Mouse (Mus musculus) testis, postnatal 14 days (tissue): ENCODE data around the gene Med12.

Experiments
- DNase-seq: peaks from one replicate; pipeline ENCODE4 v3.0.0; 2021; ENCODE audit warnings: low spot score

Gene Med12

DNA sequence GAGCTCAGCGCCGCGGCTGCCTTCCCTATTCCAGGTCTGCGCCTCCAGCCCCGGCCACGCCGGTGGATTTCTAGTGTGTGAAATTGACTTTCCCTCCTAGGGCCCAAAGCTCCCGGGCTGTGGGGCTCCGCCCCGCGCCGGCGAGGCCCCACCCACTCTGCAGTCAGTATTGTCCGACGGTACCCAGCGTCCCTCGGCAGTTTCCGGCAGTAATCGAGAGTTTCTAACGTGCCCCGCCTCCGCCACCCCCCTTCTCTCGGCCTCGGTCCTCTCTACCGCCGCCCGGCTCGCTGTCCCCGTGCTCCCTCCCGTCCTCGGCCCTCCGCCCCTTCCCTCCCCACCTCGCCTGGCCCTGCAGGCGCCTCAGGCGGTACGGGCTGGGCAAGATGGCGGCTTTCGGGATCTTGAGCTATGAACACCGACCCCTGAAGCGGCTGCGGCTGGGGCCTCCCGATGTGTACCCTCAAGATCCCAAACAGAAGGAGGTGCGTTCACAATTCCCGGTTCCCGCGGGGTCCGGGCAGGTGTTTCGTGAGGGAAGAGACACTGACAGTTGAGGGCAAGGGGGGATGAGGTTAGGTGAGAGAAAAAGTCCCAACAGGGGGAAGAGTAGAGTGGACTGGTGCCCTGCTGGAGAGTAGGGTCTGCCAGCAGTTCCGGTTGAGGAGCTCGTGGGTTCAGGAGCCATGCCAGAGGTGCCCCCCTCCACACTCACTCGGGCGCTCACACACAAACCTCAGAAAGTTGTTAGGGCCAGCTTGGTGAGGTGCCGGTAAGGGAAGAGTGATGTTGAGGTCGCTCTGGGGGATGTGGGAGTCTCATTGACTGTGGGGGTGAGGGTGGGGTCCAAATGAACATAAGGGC lies at the start of gene Med12:
Gene Med12, plus strand, starts transcription at position 156 of the 864 bp plus-strand sequence.
- peak; percentile 89 for DNase-seq

DNA sequence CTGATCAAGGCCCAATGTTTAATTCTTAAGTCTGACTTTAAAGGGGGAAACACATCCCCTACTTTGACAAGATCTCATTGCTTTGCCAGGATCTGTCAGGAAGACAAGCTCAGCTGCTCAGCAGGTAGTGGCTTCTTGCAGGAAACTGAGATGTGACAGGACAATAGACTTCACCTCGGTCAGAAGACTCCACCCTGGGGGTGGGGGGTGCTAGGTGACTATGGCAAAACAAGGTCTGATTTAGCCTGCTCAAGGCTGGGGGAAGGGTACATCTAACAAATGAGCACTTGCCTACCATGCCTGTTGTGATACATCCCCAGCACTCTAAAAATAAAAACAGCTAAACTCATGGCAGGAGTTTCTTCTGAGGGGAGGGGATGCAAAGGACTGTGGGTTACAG lies 28.8 kb upstream of the Med12 start:
- DNase-seq, result no peak

- DNase-seq, result peak; percentile 90
These were observed 19.7 kb upstream of the Med12 start, which contains the start of gene Foxo4 for GRCm38 (mm10) chrX:101253952-101254729. TSS of gene Foxo4 (plus strand) at chrX:101254528.

DNA sequence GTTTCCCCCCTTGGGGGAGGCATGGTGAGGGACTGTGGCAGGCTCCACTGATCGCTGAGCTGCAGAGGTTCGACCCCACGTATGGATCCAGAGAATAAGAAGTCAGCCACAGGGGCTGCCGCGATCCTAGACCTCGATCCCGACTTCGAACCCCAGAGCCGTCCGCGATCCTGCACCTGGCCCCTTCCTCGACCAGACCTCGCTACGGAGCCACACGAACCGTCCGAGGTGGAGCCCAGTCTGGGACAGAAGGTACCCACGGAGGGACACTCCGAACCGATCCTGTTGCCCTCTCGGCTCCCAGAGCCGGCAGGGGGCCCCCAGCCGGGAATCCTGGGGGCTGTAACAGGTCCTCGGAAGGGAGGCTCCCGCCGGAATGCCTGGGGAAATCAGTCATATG lies 19.1 kb upstream of the Med12 start:
- no peak for DNase-seq

DNA sequence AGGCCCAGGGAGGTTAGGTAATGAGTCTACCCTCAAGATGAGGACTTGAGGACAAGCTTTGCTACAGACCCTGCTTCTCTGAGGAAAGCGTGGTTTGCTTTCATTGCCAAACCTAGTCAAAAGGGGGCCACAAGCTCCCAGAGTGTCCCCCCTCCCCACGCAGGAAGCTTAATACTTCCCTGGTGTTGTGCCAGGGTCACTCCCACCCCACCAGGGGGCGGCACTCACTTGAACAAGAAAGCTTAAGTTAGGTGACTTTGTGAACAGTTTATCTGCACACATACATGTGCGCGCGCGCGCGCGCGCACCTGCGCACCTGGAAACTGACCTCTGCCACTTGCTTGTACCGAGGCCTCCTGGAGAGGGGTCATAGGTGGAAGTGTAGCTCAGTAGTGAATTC lies 17.2 kb upstream of the Med12 start:
- DNase-seq, result peak; percentile 8

- no peak for DNase-seq
These were observed 13.1 kb upstream of the Med12 start for GRCm38 (mm10) chrX:101260441-101261325.

DNA sequence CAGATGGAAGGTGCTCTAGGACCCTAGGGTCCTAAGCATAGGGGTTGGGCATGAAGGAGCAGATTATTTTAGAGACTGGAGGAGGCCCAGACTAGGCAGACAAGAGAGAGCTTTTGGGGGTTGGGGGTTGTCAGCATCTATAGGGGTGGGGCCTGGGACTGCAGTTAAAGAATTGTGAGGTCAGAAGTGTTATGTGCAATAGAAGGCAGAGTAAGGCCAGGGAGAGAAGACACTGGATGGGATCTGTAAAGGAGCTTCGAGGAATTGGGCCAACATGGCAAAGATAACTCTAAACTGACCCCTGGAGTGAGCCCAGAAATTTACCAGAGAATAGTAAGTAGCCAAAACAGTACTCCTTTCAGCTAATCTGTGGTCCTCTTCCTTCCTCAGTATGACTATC lies 9.9 kb upstream of the Med12 start, which contains the start of gene Gm614:
Gene Gm614, minus strand, starts transcription at position 101 of the 400 bp plus-strand sequence.
- no peak for DNase-seq

DNA sequence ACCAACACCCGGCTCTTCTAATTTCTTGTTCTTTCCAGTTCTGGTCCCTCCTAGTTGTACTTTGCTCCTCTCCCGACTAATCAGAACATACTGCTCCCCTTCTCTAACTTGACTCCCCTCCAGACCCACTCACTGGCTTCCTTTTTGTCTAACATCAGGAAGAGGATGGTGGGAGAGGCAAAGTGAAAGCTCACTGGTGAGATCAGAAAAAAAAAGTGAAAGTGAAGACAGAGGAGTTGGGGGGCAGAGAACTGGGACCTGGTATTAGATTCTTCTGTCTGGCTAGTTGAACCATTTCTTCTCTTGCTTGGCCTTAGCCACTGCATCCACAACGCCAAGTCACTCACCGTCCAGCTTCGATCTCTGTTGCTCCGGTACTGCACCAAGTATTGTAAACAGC lies 7.2 kb upstream of the Med12 start:
- DNase-seq, result no peak

DNA sequence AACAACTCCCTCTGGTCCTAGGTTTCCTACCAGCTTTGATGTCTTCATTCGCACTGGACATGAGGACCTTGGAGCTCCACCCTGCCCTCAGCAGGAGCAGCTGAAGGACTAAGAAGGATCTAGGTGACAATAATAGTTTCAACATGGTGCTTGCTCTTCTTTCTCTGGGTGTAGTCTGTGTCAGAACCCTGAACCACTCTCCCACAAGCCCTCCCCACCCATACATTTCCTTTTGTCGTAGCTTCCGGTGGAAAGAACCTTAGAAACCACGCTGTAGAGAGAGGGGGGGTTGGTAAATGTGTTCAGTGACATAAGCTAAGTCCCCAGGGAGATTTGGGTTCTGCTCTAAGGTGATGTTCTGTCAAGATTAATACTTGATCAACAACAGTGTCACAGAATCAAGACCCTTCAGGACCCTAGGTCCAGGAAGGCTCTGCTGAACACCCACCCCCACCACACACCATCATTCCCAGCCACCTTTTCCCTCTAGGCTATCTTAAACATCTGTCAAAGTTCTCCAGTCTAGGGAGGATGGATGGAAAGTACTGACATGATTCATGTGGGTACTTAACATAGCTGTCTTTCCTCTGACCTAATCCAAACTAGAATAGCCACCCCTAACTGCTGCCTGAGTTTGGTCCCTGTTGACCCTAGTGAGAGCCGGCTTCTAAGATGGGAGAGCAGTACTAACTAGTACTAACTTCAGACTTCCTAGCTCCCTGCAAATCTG lies 5.6 kb upstream of the Med12 start, which contains the start of gene Il2rg:
Gene Il2rg, minus strand, starts transcription at position 231 of the 730 bp plus-strand sequence.
- no peak for DNase-seq

DNA sequence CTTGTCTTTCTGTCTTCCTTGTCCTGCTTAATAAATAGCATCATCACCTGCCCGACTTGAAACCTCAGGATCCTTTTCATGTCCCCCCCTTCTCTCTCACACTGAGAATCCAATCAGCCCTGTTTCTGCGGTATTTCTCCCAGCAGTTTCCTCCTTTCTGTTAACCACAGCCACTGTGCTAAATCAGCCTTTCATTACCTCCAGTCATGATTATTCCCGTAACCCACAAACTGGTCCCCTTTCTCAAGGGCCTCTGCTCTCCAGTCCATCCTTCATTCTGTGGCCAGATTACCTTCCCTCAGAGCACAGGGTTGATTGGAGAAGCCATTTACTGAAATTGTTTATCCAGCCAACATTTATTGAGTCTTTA lies 5.1 kb upstream of the Med12 start, which contains the start of gene Gm20489:
Gene Gm20489, minus strand, starts transcription at position 269 of the 370 bp plus-strand sequence.
- DNase-seq, result no peak

GRCm38 (mm10) chrX:101273410-101273809 lies 420 bp upstream of the Med12 start:
- no peak for DNase-seq

GRCm38 (mm10) chrX:101282813-101283212 lies 9.0 kb downstream of the Med12 start:
- DNase-seq, result peak; percentile 13

DNA sequence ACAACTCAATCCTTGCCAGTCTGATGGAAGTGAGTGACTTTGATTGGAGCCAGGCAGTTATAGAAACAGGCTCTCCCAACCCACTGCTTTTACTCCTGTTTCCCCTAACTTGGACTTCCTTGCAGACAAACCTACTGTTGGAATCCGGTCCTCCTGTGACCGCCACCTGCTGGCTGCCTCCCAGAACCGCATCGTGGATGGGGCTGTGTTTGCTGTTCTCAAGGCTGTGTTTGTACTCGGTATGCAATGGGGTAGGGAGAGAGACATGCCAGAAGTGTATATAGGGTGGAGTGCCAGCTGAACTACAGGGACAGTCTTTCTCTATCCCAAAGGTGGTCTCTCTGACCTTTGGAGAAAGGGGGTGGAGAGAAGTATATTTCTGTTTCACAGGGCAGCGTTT lies 11.7 kb downstream of the Med12 start:
- no peak for DNase-seq

- no peak for DNase-seq
These were observed 12.3 kb downstream of the Med12 start for GRCm38 (mm10) chrX:101285953-101286670.

GRCm38 (mm10) chrX:101287543-101287942 lies 13.7 kb downstream of the Med12 start:
- DNase-seq, result no peak

DNA sequence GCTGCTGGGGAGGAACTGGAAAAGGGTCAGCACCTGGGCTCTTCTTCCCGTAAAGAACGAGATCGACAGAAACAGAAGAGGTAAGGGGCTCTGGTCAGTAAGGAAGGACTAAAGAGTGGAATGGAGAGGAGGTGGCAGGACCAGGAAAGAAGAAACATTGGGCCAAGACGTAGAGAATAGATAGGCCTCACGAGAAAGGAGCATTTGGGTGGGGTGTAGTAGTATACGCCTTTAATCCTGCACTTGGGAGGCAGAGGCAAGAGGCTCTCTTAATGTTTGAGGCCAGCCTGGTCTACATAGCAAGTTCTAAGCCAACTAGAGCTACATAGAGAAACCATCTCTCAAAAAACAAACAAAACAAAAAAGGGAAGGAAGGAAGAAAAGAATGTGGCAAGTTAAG lies 14.6 kb downstream of the Med12 start:
- DNase-seq, result no peak

DNA sequence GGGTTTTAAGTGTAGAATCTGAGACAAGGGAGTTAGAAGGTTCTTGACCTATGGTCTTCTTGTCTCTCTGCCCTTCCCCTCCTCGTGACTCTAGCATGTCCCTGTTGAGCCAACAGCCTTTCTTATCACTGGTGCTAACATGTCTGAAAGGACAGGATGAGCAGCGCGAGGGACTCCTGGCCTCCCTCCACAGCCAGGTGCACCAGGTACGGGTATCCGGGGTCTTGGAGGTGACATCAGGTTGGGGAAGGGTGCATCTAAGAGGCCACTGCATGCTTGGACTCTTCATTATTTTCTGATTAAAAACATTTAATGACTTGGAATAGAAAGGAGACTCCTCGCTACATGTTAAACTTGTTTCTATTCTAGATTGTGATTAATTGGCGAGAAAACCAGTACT lies 15.2 kb downstream of the Med12 start:
- no peak for DNase-seq

DNA sequence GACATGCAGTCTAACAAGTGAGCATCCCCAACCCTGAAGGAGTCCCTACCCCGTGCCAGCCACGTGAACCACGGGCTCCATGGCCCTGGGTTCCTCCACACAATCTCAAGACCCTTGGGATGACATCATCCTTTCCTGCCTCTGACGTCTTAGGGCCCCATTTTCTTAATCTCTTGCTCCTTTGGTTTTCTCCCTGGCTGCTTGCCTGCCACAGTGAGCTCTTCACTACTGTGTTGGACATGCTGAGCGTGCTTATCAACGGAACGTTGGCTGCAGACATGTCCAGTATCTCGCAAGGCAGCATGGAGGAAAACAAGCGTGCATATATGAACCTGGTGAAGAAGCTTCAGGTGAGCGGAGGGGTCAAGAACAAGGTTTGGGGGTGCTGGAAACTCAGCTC lies 16.3 kb downstream of the Med12 start:
- no peak for DNase-seq

GRCm38 (mm10) chrX:101299055-101299454 lies 25.2 kb downstream of the Med12 start, which contains the start of gene Nlgn3:
TSS of gene Nlgn3 (plus strand) at chrX:101299168.
- peak; percentile 10 for DNase-seq
